Mouse (Mus musculus): ENCODE data around the gene Sars.
A peak's percentile ranks its signal among the peaks of the same experiment; 100 is the strongest.

- TF ChIP-seq CHD2 (IDR thresholded peaks at IDR 0.05; ENCODE audit: low read depth, low read length), result no peak
- TF ChIP-seq HCFC1 (IDR thresholded peaks at IDR 0.05; ENCODE audit: borderline replicate concordance, insufficient read depth, low read length), result no peak
- TF ChIP-seq ZC3H11A (IDR thresholded peaks at IDR 0.05; ENCODE audit: borderline replicate concordance, low read depth, low read length), result 0 out of 2 replicates have a peak, but pooled peaks have one; percentile 8
Measured at GRCm38 (mm10) chr3:108466425-108466824, 21.4 kb upstream of the Sars start.

Measured in ES-E14 (cell line).